Mouse (Mus musculus): ENCODE measurements around the gene Spag4.

GRCm38 (mm10) chr2:156080391-156080790 is 15.4 kb downstream of the Spag4 start:
- TF ChIP-seq REST (IDR thresholded peaks at IDR 0.05; ENCODE audit: insufficient read depth, insufficient read length): no peak
- TF ChIP-seq POLR2AphosphoS2 (IDR thresholded peaks at IDR 0.05; ENCODE audit: insufficient read length, low read depth): no peak
- no peak for TF ChIP-seq POLR2A (IDR thresholded peaks at IDR 0.05; ENCODE audit: insufficient read length, low read depth)
- TF ChIP-seq MYOG (IDR thresholded peaks at IDR 0.05; ENCODE audit: control insufficient read depth in 1 of 3, insufficient read depth in 1 of 3, insufficient read length in 2 of 3, low read depth in 2 of 3): no peak
- no peak for TF ChIP-seq CEBPB (IDR thresholded peaks at IDR 0.05; ENCODE audit: insufficient read depth, poor library complexity, severe bottlenecking)
- no peak for TF ChIP-seq MYOD1 (IDR thresholded peaks at IDR 0.05; ENCODE audit: control insufficient read depth in 1 of 3, insufficient read length in 2 of 3, low read depth in 2 of 3)
- no peak for TF ChIP-seq TCF3 (IDR thresholded peaks at IDR 0.05; ENCODE audit: insufficient read length, low read depth)
